Mouse (Mus musculus) T-helper 2 cell (primary cell): Measurements from ENCODE around the gene Sgca.

Experiments
- in situ Hi-C: fragments of 300-600 bp; cut with MboI, MseI; formaldehyde crosslinking; loops from one replicate; pipeline ENCODE4 v1.15.1; 2025; ENCODE audit warnings: high pct_unique_total_duplicates

Sgca gene

DNA sequence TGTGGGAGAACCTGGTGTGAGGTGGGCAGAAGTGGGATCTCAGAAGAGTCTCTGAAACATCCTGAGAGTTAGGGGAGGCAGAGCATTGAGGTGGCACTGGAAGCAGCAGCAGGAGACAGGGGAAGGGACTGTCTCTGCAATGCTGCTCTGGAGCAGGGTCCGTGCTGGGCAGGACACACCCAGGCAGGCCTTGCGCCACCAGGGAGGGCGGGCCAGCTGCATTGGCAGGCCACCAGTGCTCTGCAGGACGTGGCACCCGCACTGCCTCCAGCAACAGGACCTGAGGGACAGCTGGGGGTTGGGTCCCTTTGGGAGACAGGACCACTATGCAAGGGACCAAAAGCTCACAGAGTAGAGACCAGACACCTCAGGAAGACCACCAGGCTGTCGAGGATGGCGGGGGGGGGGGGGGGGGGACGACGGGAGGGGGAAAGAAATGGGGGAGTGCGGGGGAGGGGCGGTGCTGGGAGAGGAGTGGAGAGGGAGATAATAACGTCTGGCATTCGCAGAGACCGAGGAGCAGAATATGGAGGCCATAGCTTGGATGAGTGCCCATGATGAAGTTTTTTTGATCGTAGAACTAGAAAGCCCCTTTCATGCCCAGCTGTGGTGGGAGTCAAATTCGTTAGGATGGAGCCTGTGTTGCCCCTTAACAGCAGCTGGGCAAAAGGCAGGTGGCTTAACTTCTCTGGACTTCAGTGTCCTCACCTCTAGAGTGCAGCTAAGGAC, 60.3 kb downstream of the Sgca start:
- in situ Hi-C loops, result no loop called here

DNA sequence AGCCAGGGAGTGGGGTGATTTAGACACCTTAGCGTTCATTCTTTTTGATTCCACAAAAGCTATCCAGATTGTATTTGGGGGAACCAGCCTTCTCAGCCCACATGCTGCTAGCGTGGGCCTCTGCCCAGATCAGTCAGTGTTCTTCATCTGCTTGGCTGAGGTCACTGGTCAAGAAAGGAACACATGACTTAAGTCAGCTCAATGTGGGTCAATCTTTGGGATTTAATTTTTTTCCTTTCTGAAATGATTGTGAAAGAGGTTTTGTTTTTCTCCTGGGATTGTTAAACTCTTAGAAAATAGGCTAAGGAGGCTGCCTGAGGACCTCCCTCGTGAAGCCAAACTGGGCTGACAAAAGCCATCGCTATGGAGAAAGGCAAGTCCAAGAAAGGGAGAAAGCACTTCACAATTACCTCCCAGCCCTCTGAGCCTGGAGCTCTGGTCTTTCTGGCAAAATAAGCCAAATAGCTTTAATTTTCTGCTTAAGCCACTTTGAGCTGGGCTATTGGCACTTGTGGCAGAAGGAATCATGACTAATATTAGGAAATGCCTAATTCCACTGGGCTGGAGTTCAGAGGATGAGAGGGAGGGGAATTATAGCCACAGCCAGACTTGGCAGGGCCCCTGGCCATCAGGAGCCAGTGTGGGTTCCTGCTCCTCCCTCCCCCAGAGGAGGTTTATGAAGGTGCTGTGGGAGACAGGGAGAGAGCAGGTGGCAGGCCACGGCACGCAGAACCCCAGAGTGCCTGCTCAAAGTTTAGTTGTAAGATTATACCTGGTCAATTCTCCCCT, 62.6 kb downstream of the Sgca start:
- in situ Hi-C loops, result no loop called here
